Mouse (Mus musculus) MEL (cell line): Measurements from ENCODE around the gene Cdk4.

Source experiments
- CTCF ChIP-seq, 3 experiments: IDR thresholded peaks in 2 of 3; conservative IDR thresholded peaks in 1 of 3; 2 replicates each; pipeline ENCODE4 v1.5.1; 2011 to 2012; ENCODE audit warnings: low read length in 3 of 3, low read depth in 2 of 3, mild to moderate bottlenecking in 2 of 3, improper control_type of control experiment in 1 of 3, inconsistent platforms in 1 of 3, mixed read lengths in 1 of 3, moderate library complexity in 1 of 3; ENCODE audit not compliant: control insufficient read depth in 1 of 3, insufficient read depth in 1 of 3, poor library complexity in 1 of 3, severe bottlenecking in 1 of 3
- ELF1 ChIP-seq: IDR thresholded peaks from 2 replicates; pipeline ENCODE4 v1.6.1; 2014; ENCODE audit warnings: low read depth, mild to moderate bottlenecking, inconsistent platforms, low read length, improper control_type of control experiment, moderate library complexity
- GATA1 ChIP-seq: IDR thresholded peaks from 2 replicates; pipeline ENCODE4 v1.6.1; 2011; ENCODE audit warnings: low read depth, low read length, improper control_type of control experiment
- POLR2A ChIP-seq, 2 experiments: IDR thresholded peaks; 2 replicates each; pipeline ENCODE4 v1.6.1; 2011 to 2012; ENCODE audit warnings: low read length in 2 of 2, mild to moderate bottlenecking in 2 of 2, control low read depth in 1 of 2, improper control_type of control experiment in 1 of 2, low read depth in 1 of 2, moderate library complexity in 1 of 2; ENCODE audit not compliant: control insufficient read depth in 1 of 2, insufficient read depth in 1 of 2, poor library complexity in 1 of 2
- RCOR1 ChIP-seq: IDR thresholded peaks from 2 replicates; pipeline ENCODE4 v1.6.1; 2012; ENCODE audit warnings: low read depth, mild to moderate bottlenecking, inconsistent platforms, low read length, improper control_type of control experiment
- TAL1 ChIP-seq: IDR thresholded peaks from 2 replicates; pipeline ENCODE4 v1.6.1; 2012; ENCODE audit warnings: mild to moderate bottlenecking, inconsistent platforms, low read length, moderate library complexity, mixed read lengths
- UBTF ChIP-seq: IDR thresholded peaks from 2 replicates; pipeline ENCODE4 v1.6.1; 2012; ENCODE audit warnings: low read depth, mild to moderate bottlenecking, inconsistent platforms, low read length, improper control_type of control experiment, moderate library complexity, borderline replicate concordance; ENCODE audit not compliant: insufficient read depth

GRCm38 (mm10) chr10:127078677-127079575 lies 15.6 kb downstream of the Cdk4 start:
- TF ChIP-seq POLR2A (IDR thresholded peaks at IDR 0.05; ENCODE audit: control insufficient read depth in 1 of 2, insufficient read depth in 1 of 2, low read depth in 1 of 2, low read length in 2 of 2, poor library complexity in 1 of 2) (no peak), CTCF (IDR thresholded peaks at IDR 0.05 in 2 of 3, conservative IDR thresholded peaks at IDR 0.05 in 1 of 3; ENCODE audit: control insufficient read depth in 1 of 3, insufficient read depth in 1 of 3, low read depth in 2 of 3, low read length in 3 of 3, poor library complexity in 1 of 3, severe bottlenecking in 1 of 3) (no peak), TAL1 (no peak), RCOR1 (no peak), GATA1 (no peak), ELF1 (no peak), UBTF (no peak)
